Mouse (Mus musculus) cortical plate, adult 2 months (tissue): ENCODE results near the gene Carhsp1. TPM values are rescaled to one million over a fixed set of nuclear protein-coding genes. Genes with fewer than 3 reads are reported as not detected.
A peak's percentile ranks its signal among the peaks of the same experiment; 100 is the strongest.

Experiments
- H3K27ac ChIP-seq: fragments of 200-500 bp; 2 replicates; pipeline ENCODE4 v1.5.1; 2012; ENCODE audit warnings: low read length, control low read depth, inconsistent platforms; ENCODE audit not compliant: insufficient read depth
- H3K4me1 ChIP-seq: fragments of 200-500 bp; 2 replicates; pipeline ENCODE4 v1.6.1; 2011; ENCODE audit warnings: low read length; ENCODE audit not compliant: control insufficient read depth, insufficient read depth
- H3K4me3 ChIP-seq: fragments of 200-500 bp; 2 replicates; pipeline ENCODE4 v1.5.1; 2011; ENCODE audit warnings: mild to moderate bottlenecking, low read length, control low read depth; ENCODE audit not compliant: insufficient read depth
- CTCF ChIP-seq: fragments of 200-500 bp; IDR thresholded peaks from 2 replicates; pipeline ENCODE4 v1.5.1; 2011; ENCODE audit warnings: mild to moderate bottlenecking, control low read depth, low read length; ENCODE audit not compliant: insufficient read depth; ENCODE audit errors: extremely low read depth
- POLR2A ChIP-seq: fragments of 200-500 bp; IDR thresholded peaks from 2 replicates; pipeline ENCODE4 v1.6.1; 2011; ENCODE audit warnings: mild to moderate bottlenecking, low read length, control low read depth; ENCODE audit not compliant: insufficient read depth; ENCODE audit errors: extremely low read depth
- polyA plus RNA-seq: library from polyadenylated mRNA; depleted of rRNA; stranded (reverse); fragments of >200 nt; gene quantifications from 2 replicates; pipeline ENCODE4 v1.2.3, GENCODE M21; 2012

The Carhsp1 gene
- polyA plus RNA-seq, 1 experiment = 50.1 TPM

- no peak for TF ChIP-seq POLR2A
- no peak for TF ChIP-seq CTCF
- no peaks in the 10 kb centered on the region for H3K4me1 ChIP-seq
- H3K27ac ChIP-seq = no peak overlapping the region
- H3K4me3 ChIP-seq = no peak overlapping the region
These were observed 21.9 kb downstream of the Carhsp1 start for GRCm38 (mm10) chr16:8650007-8650406.

GRCm38 (mm10) chr16:8645546-8645945 is 26.4 kb downstream of the Carhsp1 start:
- H3K4me1 ChIP-seq = no peaks in the 10 kb centered on the region
- H3K4me3 ChIP-seq = no peak overlapping the region
- TF ChIP-seq CTCF (no peak), POLR2A (no peak)
- H3K27ac ChIP-seq = peak overlapping the region; percentile 44; the same call in 1 of the 2 replicates

- Histone ChIP-seq H3K4me3 (no peak overlapping the region), H3K27ac (no peak overlapping the region), H3K4me1 (no peaks in the 10 kb centered on the region)
- no peak for TF ChIP-seq POLR2A
- peak; percentile 89 for TF ChIP-seq CTCF
These were observed 28.1 kb downstream of the Carhsp1 start for GRCm38 (mm10) chr16:8643855-8644254.

GRCm38 (mm10) chr16:8639466-8640191 is 32.3 kb downstream of the Carhsp1 start:
- TF ChIP-seq CTCF (no peak), POLR2A (no peak)

GRCm38 (mm10) chr16:8638131-8638530 is 33.8 kb downstream of the Carhsp1 start:
- TF ChIP-seq POLR2A = no peak
- TF ChIP-seq CTCF = no peak
- Histone ChIP-seq H3K27ac (no peak overlapping the region), H3K4me3 (peak overlapping the region; percentile 88), H3K4me1 (peaks cover 3% of the 10 kb centered on the region)

More at GRCm38 (mm10) chr16:8639466-8640191, 32.3 kb downstream of the Carhsp1 start:
- Histone ChIP-seq H3K4me3 (no peak overlapping the region), H3K27ac (no peak overlapping the region), H3K4me1 (peaks cover 3% of the 10 kb centered on the region)

- peak within 1 kb of the TSS; percentile 63 for H3K27ac ChIP-seq
- peaks cover 3% of the 10 kb centered on the region for H3K4me1 ChIP-seq
- peak within 1 kb of the TSS; percentile 88 for H3K4me3 ChIP-seq
- TF ChIP-seq POLR2A (peak; percentile 57; the same call in 1 of the 2 replicates), CTCF (no peak)
These were observed 34.5 kb downstream of the Carhsp1 start, which contains the start of the genes Pmm2 and Tmem186 for GRCm38 (mm10) chr16:8637217-8638051. TSS of gene Pmm2 (plus strand) at chr16:8637674. TSS of gene Tmem186 (minus strand) at chr16:8637712.

GRCm38 (mm10) chr16:8636867-8637216 is 35.1 kb downstream of the Carhsp1 start:
- H3K27ac ChIP-seq = peak overlapping the region; percentile 63; the same call in 1 of the 2 replicates
- TF ChIP-seq CTCF = no peak
- TF ChIP-seq POLR2A = no peak
- H3K4me1 ChIP-seq = peaks cover 3% of the 10 kb centered on the region
- H3K4me3 ChIP-seq = peak overlapping the region; percentile 88

- Histone ChIP-seq H3K4me1 (no peaks in the 10 kb centered on the region), H3K4me3 (no peak overlapping the region), H3K27ac (no peak overlapping the region)
- TF ChIP-seq CTCF = no peak
- no peak for TF ChIP-seq POLR2A
These were observed 40.5 kb downstream of the Carhsp1 start for GRCm38 (mm10) chr16:8631428-8631827.

GRCm38 (mm10) chr16:8630419-8630818 is 41.5 kb downstream of the Carhsp1 start:
- H3K4me3 ChIP-seq = no peak overlapping the region
- H3K27ac ChIP-seq = no peak overlapping the region
- H3K4me1 ChIP-seq = no peaks in the 10 kb centered on the region
- TF ChIP-seq CTCF (no peak), POLR2A (no peak)

- Histone ChIP-seq H3K27ac (no peak overlapping the region), H3K4me1 (no peaks in the 10 kb centered on the region), H3K4me3 (no peak overlapping the region)
- TF ChIP-seq POLR2A (no peak), CTCF (no peak)
These were observed 51.4 kb downstream of the Carhsp1 start for GRCm38 (mm10) chr16:8620315-8621115.
